Mouse (Mus musculus) erythroblast, embryonic 14.5 days (primary cell): ENCODE data around the gene Wdr75.

Source experiments
- GATA1 ChIP-seq: IDR thresholded peaks from 2 replicates; pipeline ENCODE4 v1.6.1; 2012; ENCODE audit warnings: low read length, inconsistent platforms, mixed read lengths
- TAL1 ChIP-seq: IDR thresholded peaks from 3 replicates; pipeline ENCODE4 v1.6.1; 2012; ENCODE audit warnings: low read length, inconsistent platforms, mixed read lengths

DNA sequence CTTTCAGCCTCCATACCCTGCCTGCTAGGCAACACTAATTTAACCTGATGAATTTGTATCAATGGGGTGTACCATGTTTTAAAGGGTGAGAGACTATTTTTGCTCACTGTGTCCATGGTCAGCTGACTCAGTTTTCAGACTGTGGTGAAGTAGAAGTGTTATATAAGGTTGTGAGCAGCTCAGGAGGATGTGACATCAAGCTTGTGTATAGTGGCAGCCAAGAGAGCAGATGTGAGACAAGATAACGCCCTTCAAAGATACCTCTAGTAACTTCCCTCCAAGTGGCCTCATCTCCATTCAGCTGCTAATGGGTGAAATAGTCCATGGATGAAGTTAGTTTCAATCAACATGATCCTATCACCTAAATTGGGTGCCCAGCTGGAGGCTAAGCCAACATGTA lies 29.5 kb downstream of the Wdr75 start:
- TF ChIP-seq GATA1 (no peak), TAL1 (no peak)
